Mouse (Mus musculus): Measurements from ENCODE around the gene Pabpc4.
A peak's percentile ranks its signal among the peaks of the same experiment; 100 is the strongest.

Gene Pabpc4

DNA sequence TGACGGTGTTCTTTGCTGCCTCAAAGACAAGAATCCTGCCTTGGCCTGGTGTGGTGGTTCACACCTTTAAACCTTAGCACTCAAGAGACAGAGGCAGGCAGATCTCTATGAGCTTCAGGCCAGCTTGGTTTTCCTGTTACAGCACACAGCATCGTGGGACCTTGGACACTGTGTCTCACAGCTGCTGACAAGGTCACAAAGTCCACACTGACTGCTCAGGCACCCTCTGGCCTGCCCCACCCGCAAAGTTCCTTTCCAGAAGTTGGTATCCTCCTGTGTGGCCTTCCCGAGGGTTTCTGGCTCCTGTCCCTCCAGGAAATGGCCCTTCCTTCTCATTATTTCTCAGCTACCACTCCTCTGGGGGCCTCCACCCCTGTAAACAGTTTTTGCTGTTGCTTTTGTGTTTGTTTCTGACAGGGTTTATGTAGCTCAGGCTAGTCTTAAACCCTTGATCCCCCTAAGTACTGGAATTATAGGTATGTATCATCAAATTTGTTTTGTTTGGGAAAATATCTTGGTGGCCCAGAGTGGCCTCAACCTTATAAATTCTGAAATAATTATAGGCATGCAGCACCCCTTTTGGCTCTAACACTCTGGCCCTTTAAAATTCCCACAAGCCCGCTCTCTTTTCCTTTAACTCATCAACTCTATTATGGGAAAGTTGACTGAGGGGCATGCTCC is at the start of gene Pabpc4:
Pabpc4 (plus strand) TSS at position 631 of the 681 bp plus-strand sequence.
- no peak for DNase-seq

DNA sequence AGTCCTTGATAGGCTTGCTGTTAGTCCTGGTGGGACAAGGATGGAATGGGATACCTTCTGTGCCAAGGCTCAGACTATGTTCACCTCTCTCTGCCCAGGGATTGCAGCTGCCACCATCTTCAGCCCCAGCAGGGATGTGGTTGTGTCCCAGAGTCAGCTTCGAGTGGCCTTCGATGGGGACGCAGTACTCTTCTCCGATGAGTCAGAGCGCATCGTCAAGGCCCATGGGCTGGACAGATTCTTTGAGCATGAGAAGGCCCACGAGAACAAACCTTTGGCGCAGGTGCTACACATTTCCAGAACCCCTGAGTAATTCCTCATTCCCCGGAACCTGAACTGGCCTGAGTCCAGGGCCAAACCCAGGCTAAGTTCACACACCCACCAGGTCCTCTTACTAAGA is 48.2 kb upstream of the Pabpc4 start:
- DNase-seq = no peak

DNA sequence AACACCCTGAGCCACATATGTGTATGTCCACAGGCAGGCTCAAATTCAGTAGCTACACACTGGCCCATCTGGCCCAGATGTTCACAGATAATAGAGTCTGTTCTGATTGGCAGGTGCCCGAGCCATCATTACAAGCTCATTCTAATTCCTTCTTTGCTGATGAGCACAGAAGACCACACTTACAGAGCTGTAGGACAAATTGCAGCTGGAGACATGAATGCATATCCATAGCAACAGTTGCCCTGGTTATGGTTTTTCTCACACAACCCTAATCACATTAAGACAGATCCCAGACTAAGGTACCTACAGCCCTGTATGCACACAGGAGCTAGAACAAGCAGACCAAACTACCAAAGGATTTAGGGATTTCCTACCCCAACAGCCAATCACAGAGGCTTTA is 46.8 kb upstream of the Pabpc4 start:
- no peak for DNase-seq

DNA sequence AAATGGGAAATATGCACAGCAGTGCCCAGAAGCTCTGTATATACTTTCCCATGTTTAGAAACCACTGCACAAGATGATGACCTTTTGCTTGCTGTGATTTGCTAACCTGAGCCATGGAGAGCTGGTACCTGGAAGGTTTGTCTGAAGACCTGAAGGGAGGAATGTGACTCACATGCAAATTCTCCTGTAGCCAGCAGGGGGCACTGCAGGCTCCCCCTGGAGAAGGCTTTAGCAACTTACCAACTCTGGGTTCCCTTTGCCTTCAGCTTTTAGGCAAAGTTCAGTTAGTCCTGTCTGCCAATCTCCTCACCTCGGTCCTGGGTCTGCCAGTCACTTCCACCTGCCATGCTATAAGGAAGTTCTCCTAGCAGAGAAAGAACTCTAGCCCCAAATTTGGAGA is 45.4 kb upstream of the Pabpc4 start:
- DNase-seq = no peak

DNA sequence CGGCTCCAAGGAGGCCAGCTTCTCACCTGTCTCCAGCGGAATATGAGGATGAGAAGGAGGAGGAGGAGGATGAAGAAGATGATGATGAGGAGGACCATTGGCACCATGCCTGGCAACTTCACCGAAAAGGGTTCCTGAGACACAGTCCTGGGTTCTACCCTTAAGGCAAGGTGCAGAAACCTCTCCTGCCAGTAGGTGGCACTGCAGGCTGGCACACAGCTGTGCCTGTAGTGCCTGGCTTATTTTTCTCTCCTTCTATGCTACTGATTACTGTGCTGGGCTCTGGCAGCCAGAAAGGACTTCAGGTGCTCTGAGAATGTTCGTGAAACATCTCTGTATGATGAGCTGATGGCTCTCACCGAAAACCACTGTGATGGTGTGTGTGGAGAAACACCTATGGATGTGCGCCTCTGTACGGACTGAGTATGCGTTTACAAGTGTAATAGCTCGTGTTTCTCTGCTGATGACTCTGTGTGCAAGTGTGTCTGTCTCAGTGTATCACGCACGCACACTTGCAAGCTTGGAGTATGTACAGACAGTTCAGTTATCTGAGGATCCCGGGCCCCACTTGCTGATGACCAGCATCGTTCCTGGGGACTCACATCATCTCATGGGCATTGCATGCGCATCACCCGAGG is 42.3 kb upstream of the Pabpc4 start:
- DNase-seq = peak; percentile 70

DNA sequence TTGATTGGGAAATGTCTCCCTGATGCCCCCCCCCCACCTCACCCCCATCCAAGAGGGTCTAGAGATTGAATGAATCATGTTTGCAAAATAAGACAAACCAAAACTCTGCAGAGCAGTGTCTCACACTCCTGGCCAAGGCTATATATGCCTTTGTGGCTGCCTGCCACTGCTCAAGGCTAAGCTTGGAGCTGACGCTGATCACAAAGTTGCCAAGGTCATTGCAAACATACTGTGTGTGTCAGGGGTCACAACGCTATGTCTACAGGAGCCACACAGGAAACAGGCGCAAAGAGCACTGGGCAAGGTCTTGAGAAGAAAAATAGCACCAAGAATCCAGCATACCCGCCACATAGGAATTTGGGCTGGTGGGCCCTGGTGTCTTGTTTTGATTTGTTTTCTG is 41.5 kb upstream of the Pabpc4 start:
- DNase-seq = no peak

DNA sequence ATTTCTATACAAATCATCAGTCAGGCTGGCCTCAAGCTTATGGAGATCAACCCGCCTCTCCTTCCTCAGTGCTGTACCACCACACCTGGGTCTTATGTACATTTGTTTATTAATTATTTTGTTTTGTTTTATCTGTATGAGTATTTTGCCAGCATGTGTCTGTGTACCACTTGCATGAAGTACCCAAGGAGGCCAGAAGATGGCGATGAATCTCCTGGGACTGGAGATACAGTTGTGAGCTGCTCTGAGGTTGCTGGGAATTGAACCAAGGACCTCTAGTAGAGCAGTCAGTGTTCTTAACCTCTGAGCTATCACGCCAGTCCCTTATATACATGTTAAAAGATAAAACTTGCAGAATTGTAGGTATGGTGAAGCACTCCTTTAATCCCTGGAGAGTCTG is 38.8 kb upstream of the Pabpc4 start:
- DNase-seq = no peak

DNA sequence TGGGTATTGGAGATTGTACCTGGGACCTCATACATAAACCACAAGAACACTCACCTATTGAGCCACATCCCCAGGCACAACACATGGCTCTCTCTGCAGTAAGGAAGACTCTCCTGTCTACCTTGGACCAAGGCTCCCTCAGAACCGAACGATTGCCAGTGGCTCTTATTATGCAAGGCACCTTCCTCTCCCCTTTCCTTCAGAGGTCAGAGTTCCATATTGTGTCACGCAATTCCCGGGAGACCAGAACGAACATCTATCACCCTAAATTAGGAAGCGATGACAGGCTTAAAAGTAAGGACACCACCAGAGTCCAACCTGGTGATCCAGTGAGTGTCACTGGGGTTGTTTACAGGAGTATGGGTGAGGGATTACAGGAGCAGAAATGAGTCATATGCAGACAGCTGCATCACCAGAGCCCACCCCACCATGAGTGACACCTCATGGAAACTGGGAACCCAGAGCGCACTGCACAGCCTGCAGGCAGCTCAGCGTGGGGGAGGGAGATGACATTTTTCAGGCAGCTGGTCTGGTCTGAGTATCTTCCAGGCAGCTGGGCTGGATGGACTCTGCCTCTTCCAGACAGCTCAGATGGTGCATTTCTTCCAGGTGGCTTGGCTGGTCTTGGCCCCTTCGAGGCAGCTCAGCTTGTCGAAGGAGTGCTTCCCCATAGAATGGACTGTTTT is 36.3 kb upstream of the Pabpc4 start:
- DNase-seq = no peak

DNA sequence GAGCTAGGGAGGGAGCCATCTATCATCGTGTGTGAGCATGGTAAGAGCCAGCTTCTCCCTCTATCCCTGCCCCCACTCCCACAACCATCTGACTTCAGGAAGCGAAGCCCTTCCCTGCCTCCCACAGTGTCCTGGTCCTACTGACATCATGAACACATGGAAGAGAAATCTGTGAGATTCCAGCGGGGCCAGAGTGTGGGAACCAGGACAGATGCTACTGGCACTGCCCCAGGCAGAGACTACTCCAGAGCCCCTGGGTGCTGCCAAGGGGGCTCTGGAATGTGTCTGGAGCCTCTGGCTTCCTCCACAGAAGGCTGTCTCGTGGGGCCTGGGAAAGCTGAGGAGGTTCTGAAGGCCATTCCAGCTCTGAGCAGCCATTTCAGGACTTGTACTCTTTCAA is 34.4 kb upstream of the Pabpc4 start:
- DNase-seq = no peak

DNA sequence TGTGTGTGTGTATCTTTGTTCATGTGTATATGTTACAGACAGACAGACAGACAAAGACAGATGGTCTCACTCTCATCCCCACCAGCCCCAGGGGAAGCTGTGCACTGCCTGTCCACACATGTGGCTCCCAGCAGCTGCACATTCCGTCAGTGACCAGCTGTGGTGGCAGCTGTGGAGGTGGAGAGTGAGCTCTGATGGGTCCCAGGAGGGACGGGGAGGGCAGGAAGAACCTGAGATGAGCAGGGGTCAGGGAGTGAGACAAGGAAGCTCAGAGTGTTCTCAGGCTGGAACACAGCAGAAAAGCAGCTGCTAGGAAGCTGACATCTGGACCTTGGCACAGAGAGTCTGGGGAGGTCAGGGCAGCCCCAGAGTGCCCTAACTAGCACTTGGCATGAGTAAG is 33.9 kb upstream of the Pabpc4 start:
- DNase-seq = no peak

DNA sequence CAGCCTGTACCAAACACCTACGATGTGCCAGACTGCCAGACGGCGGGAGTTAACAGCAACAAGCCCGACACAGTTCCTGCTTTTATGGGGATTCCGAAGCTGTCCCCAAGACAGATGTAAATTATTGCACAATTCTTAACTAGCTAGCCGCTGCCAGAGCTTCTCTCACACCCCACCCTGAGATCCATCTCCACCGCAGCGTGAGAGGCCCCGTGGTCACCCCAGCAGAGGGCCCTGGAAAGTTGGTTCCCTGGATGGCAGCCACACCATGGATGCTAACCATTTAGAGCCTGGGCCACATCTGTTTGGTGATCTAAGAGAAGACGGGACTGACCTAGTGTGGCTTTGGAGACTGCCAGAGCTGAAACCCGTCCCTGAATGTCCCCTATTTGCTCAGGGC is 33.0 kb upstream of the Pabpc4 start:
- no peak for DNase-seq

DNA sequence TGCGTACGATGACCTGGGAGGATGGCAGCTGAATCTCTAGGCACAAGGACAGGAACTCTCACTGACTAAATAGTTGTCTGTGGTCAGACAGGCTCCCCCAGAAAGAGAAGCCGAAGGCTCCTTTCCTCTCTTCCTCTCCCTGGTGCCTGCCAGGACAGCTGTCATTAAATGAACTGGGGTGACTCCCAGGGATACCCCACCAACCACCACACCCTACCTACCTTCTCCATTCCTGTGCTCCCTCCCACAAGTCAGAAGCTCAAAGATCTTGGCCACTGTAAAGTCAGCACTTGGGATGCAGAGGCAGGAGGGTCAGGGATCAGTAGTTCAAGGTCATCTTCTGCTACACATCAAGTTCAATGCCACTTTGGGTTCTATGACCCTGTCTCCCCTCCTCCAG is 29.3 kb upstream of the Pabpc4 start:
- no peak for DNase-seq

DNA sequence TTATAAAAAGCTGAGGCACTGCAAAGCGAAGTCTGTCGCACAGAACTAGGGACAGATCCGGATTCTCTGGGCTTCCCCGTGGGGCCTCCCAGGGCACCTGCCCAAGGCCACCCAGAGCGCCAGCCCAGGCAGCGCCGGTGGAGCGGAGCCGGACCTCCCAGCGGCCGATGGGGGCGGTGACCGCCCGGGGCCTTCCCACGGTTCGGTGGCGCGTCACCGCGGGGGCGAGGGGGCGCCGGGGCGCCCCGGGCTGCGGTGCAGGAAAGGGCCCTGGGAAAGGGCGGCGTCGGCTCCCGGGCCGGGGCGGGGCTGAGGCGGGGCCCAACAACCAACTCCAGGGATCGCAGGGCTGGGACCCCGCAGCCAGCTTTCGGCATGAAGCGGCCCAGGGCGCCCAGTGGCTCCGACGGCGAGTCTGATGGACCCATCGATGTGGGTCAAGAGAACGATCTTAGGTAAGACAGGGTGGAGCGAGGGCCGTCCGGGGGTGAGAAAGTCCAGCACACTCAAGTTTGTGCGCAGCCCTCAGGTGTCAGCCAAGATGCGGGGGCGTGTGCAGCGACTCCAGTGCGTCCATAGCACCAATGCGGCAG is 28.6 kb upstream of the Pabpc4 start, which contains the start of gene Heyl:
Heyl (plus strand) TSS at position 65 of the 593 bp plus-strand sequence.
- DNase-seq = no peak

DNA sequence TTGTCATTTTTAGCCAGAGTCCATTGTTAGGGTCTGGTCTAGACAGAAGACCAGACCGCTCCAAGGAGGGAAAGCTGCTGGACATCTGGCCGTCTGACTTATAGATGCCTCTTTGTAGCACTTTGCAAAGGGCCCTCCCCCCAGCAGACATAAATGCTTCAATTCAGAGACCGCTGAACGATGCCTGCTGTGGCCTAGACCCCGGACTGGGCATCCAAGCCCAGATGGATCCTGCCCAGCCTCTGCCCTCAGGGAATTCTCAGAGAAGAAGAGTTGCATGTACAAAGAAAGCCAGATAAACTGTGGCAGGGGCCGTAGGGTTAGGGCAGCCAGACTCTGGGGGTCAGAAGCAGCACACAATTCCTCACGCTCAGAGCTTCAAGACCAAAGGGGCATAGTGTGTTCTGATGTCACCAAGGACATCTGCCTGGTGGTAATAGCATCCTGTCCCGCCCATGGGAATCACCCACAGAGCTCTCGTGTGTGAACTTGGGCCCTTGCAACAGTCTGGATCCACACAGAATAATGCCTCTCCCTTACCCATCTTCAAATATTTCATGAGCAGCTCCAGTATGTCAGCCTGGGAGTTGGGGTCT is 26.2 kb upstream of the Pabpc4 start:
- DNase-seq = no peak

DNA sequence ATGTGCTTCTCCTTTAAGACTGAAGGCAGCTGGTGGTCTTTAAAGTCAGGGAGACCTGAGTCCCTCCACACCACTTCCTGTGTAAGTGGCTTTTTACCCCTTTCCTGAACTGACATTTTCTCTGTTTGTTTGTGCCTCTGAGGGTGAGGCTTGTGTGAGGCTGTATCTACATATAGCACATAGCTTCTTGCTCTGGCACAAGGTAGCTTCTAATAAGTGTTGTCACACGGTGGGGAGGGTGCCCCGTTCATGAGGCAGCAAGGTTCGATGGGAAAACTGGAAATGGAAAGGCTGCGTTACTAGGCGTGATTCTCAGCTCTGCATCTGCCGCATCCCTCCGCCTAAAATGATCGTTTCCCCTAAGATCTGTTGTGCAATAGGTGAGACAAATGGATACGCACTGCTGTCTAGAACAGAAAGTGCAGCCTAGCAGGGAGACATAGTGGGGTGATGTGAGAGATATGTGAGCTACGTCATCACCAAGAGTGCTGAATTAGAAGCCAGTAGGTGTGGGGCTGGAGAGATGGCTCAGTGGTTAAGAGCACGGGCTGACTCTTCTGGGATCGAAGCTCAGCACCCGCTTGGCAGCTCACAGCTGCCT is 25.6 kb upstream of the Pabpc4 start:
- no peak for DNase-seq

DNA sequence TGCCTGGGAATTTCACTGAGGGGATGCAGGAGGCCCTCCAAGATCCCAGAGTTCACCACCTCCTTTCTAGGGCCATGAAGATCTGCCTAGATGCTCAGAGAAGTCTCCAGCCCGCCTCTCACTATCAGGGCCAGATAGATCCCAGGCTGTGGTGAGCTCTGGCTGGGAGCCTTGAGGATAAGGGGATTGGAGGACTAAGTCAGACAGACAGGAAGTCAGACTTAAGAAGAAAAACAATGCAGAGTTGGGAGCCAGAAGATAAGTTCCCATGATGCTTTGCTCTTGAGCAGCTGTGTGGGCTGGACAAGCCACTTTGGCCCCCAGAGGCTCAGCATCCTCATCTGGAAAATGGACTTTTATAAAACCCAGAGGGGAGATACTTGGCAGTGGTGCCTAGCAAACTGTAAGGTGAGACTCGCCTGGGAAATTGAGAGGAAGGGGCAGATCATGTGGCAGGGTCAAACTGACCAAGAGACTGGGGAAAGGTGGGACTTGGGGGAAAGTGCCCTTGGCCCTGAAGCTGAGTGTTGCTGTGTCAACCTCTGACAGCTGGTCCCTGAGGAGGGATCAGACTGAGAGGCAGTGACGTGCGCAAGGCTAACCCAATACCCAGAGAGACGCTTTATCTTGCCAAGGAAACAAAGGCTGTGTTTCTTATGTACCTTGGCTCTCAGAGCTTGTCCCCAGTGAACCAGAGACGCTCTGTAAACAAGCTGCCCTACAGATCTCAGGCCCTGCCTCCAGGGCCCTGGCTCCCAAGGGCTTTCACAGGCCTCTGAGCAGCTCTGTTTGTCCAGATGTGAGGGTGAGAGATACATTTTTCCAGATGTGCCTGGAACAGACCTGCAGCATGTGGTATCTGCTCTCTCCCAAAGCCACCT is 24.5 kb upstream of the Pabpc4 start:
- DNase-seq = no peak

DNA sequence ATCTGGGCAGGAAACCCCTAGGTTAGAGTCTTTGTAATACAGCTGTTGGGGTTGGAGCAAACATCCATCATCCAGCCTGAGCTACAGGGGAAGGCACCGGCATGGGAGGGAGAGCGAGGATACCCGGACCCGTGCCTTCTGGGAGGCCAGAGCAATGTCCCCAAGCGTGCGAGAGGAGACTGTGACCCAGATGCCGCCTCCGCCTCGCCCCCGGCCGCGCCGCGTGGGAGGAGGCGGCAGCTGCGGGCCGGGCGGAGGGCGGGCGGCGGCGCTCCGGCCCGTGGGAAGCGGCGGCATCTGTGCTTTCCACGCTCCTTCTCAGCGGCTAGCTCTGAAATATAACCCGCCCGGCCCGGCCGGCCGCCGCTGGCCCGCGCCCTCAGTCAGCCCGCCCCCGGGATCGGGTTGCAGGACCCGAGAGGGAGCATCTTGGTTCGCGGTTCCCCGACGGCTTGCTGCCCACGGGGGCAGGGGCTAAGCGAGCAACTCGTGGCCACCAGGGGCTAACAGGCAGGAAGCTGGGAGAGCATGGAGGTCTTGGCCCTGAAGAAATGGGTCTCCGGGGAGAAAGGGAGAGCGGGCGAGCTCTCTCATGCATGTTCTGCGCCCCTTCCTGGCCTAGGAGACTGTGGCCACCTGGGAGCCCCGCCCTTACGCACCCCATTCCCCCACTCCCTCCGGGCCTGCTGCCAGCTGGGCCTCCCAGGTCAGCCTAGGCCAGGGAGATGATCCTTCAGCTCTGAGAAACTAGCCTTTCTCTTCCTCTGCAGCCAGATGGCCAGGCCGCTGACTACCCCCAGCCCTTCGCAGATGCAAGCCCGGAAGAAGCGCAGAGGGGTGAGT is 22.6 kb upstream of the Pabpc4 start:
- DNase-seq = no peak

DNA sequence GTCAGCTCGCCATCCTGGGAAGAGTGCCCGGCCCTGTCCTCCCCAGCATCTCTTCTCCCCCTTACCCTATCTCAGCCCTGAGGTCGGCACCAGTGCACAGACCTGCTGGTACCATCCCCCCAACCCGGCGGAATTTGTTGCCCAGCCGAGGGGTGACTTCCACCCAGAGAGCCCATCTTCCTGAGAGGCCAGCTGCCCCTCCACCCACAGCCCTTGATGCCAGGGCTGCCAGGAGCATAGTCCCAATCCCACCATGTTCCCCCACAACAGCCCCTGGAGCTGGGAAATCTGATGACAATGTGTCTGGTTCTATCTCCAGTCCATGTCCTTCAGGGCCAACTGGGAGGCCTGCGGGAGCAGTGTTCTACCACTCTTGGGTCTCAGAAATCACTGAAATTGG is 15.9 kb upstream of the Pabpc4 start:
- no peak for DNase-seq

DNA sequence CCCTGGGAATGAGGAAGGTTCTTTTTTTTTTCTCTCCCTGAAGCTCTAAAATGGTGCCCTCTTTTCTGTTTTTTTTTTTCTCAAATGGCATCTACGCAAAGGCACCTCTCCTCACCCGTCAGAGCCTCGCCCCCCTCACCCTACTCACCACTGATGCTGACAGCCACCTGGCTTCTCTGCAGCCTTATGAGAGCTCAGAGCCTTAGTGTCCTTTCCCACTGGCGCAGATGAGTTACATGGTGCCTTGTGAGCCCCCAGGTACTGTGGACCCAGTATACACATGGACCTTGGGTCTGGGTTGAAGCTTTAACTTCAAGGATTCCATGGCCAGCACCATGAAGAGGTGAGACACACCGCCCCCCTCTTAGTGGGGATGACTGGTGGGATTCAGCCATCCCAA is 15.5 kb upstream of the Pabpc4 start:
- no peak for DNase-seq

DNA sequence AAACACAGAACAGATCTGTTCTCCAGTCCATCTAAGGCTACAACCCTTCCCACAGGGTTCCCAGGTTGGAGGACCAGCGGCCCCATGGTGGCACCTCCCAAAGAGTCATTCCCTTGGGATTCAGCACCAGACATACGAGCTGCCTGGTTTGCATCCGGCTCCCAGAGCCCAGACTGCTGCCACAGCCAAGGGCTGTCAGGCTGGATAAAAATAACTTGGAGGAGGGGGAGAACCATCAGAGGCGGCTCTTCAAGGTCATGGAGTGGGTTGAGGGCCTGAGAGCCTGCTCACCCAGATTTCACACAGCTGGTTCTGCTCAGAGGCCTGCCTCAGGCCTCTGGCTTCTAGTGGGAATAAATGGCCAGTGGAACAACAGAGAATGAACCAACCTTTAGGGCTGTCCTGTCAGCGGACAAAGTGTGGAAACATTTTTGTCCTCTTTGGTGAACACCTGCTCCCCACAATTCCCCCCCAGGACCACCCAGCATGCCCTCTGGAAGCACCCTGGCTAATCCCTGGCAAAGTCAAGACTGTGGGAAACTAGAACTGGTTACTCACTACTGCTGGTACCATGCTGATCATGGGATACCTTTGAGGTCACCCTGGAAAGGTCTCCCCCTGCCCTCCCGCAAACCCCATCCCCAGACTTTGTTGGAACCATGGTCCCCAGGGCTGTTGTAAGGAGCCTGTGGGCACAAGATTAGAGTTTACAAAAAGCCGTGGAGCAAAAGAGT is 14.8 kb upstream of the Pabpc4 start:
- DNase-seq = no peak
